Mouse (Mus musculus) ES-E14 (cell line): ENCODE measurements around the gene Znhit2.

Experiments used
- CHD2 ChIP-seq: IDR thresholded peaks from 2 replicates; pipeline ENCODE4 v1.6.1; 2014; ENCODE audit warnings: mild to moderate bottlenecking, low read depth, low read length, inconsistent platforms
- MAFK ChIP-seq: IDR thresholded peaks from 2 replicates; pipeline ENCODE4 v1.6.1; 2014; ENCODE audit warnings: mild to moderate bottlenecking, low read depth, low read length, inconsistent platforms; ENCODE audit not compliant: insufficient read depth
- ZNF384 ChIP-seq: IDR thresholded peaks from 2 replicates; pipeline ENCODE4 v1.6.1; 2012; ENCODE audit warnings: low read depth, low read length, inconsistent platforms

- TF ChIP-seq CHD2 (no peak), MAFK (no peak), ZNF384 (no peak)
Observed at GRCm38 (mm10) chr19:6048681-6049410, 12.1 kb upstream of the Znhit2 start.
